Mouse (Mus musculus): ENCODE measurements around the gene Grik4. TPM values are rescaled to one million over a fixed set of nuclear protein-coding genes. Genes with fewer than 3 reads are reported as not detected.

Grik4 gene
- polyA plus RNA-seq, 1 experiment from 2014 or later, result 1.9 TPM

- Histone ChIP-seq H3K27ac (no peak overlapping the region), H3K36me3 (no peaks in the 10 kb centered on the region), H3K9me3 (no peaks in the 10 kb centered on the region), H3K4me1 (peaks cover 21% of the 10 kb centered on the region; the same call in 1 of the 2 replicates), H3K27me3 (ENCODE audit: insufficient read depth, poor library complexity, severe bottlenecking) (peaks cover 23% of the 10 kb centered on the region), H3K4me3 (no peak overlapping the region)
- DNase-seq (ENCODE audit: low spot score), result no peak
- whole genome bisulfite sequencing, result 81% methylated on average over 7 of the region's 7 CpGs
Observed at GRCm38 (mm10) chr9:42800138-42800537, 144.2 kb downstream of the Grik4 start.

- Histone ChIP-seq H3K27me3 (ENCODE audit: insufficient read depth, poor library complexity, severe bottlenecking) (peaks cover 18% of the 10 kb centered on the region), H3K36me3 (no peaks in the 10 kb centered on the region), H3K4me3 (no peak overlapping the region), H3K9me3 (no peaks in the 10 kb centered on the region), H3K4me1 (peaks cover 21% of the 10 kb centered on the region; the same call in 1 of the 2 replicates), H3K27ac (no peak overlapping the region)
- DNase-seq (ENCODE audit: low spot score), result no peak
- WGBS, result 73% methylated on average over 5 of the region's 5 CpGs
Observed at GRCm38 (mm10) chr9:42799694-42800093, 144.6 kb downstream of the Grik4 start.

- DNase-seq (ENCODE audit: low spot score), result no peak
- WGBS, result 60% methylated on average over 5 of the region's 5 CpGs
- Histone ChIP-seq H3K4me1 (peaks cover 21% of the 10 kb centered on the region; the same call in 1 of the 2 replicates), H3K27me3 (ENCODE audit: insufficient read depth, poor library complexity, severe bottlenecking) (peaks cover 17% of the 10 kb centered on the region), H3K27ac (no peak overlapping the region), H3K36me3 (no peaks in the 10 kb centered on the region), H3K4me3 (no peak overlapping the region), H3K9me3 (no peaks in the 10 kb centered on the region)
Observed at GRCm38 (mm10) chr9:42799242-42799641, 145.1 kb downstream of the Grik4 start.

- Histone ChIP-seq H3K4me3 (no peak overlapping the region), H3K4me1 (peaks cover 21% of the 10 kb centered on the region; the same call in 1 of the 2 replicates), H3K27me3 (ENCODE audit: insufficient read depth, poor library complexity, severe bottlenecking) (peaks cover 22% of the 10 kb centered on the region), H3K9me3 (no peaks in the 10 kb centered on the region), H3K36me3 (no peaks in the 10 kb centered on the region), H3K27ac (no peak overlapping the region)
- peak; percentile 64 for DNase-seq (ENCODE audit: low spot score)
- WGBS, result 73% methylated on average over 4 of the region's 4 CpGs
Observed at GRCm38 (mm10) chr9:42798280-42798679, 146.0 kb downstream of the Grik4 start.

GRCm38 (mm10) chr9:42797276-42797675 lies 147.0 kb downstream of the Grik4 start:
- Histone ChIP-seq H3K27ac (no peak overlapping the region), H3K9me3 (no peaks in the 10 kb centered on the region), H3K4me3 (no peak overlapping the region), H3K4me1 (peaks cover 24% of the 10 kb centered on the region; the same call in 1 of the 2 replicates), H3K27me3 (ENCODE audit: insufficient read depth, poor library complexity, severe bottlenecking) (peaks cover 32% of the 10 kb centered on the region), H3K36me3 (no peaks in the 10 kb centered on the region)
- DNase-seq (ENCODE audit: low spot score), result no peak
- 72% methylated on average over 8 of the region's 8 CpGs for WGBS

- WGBS, result 36% methylated on average over 8 of the region's 8 CpGs
- no peak overlapping the region for H3K4me3 ChIP-seq
- H3K9me3 ChIP-seq, result no peaks in the 10 kb centered on the region
- no peaks in the 10 kb centered on the region for H3K36me3 ChIP-seq
- no peak overlapping the region for H3K27ac ChIP-seq
- peaks cover 18% of the 10 kb centered on the region; the same call in 1 of the 2 replicates for H3K4me1 ChIP-seq
- DNase-seq (ENCODE audit: low spot score), result peak; percentile 68
- peaks cover 43% of the 10 kb centered on the region for H3K27me3 ChIP-seq (ENCODE audit: insufficient read depth, poor library complexity, severe bottlenecking)
Observed at GRCm38 (mm10) chr9:42795881-42796280, 148.4 kb downstream of the Grik4 start.

- no peak overlapping the region for H3K4me3 ChIP-seq
- H3K9me3 ChIP-seq, result no peaks in the 10 kb centered on the region
- no peaks in the 10 kb centered on the region for H3K36me3 ChIP-seq
- H3K27me3 ChIP-seq (ENCODE audit: insufficient read depth, poor library complexity, severe bottlenecking), result peaks cover 50% of the 10 kb centered on the region
- WGBS, result 84% methylated on average over 4 of the region's 4 CpGs
- peaks cover 15% of the 10 kb centered on the region for H3K4me1 ChIP-seq
- DNase-seq (ENCODE audit: low spot score), result peak; percentile 56
- no peak overlapping the region for H3K27ac ChIP-seq
Observed at GRCm38 (mm10) chr9:42794006-42794405, 150.3 kb downstream of the Grik4 start.

- no peaks in the 10 kb centered on the region for H3K9me3 ChIP-seq
- no peak overlapping the region for H3K4me3 ChIP-seq
- peak; percentile 62 for DNase-seq (ENCODE audit: low spot score)
- H3K27ac ChIP-seq, result no peak overlapping the region
- peaks cover 48% of the 10 kb centered on the region for H3K27me3 ChIP-seq (ENCODE audit: insufficient read depth, poor library complexity, severe bottlenecking)
- 68% methylated on average over 8 of the region's 8 CpGs for WGBS
- H3K36me3 ChIP-seq, result no peaks in the 10 kb centered on the region
- H3K4me1 ChIP-seq, result peaks cover 15% of the 10 kb centered on the region
Observed at GRCm38 (mm10) chr9:42793581-42793980, 150.7 kb downstream of the Grik4 start.

- Histone ChIP-seq H3K27ac (no peak overlapping the region), H3K4me1 (peaks cover 15% of the 10 kb centered on the region), H3K27me3 (ENCODE audit: insufficient read depth, poor library complexity, severe bottlenecking) (peaks cover 51% of the 10 kb centered on the region), H3K9me3 (no peaks in the 10 kb centered on the region), H3K36me3 (no peaks in the 10 kb centered on the region), H3K4me3 (no peak overlapping the region)
- WGBS, result 61% methylated on average over 5 of the region's 5 CpGs
- no peak for DNase-seq (ENCODE audit: low spot score)
Observed at GRCm38 (mm10) chr9:42792381-42792780, 151.9 kb downstream of the Grik4 start.

GRCm38 (mm10) chr9:42791779-42792178 lies 152.5 kb downstream of the Grik4 start:
- DNase-seq (ENCODE audit: low spot score), result no peak
- H3K27ac ChIP-seq, result no peak overlapping the region
- no peaks in the 10 kb centered on the region for H3K9me3 ChIP-seq
- no peak overlapping the region for H3K4me3 ChIP-seq
- 72% methylated on average over 12 of the region's 12 CpGs for WGBS
- peaks cover 15% of the 10 kb centered on the region for H3K4me1 ChIP-seq
- H3K27me3 ChIP-seq (ENCODE audit: insufficient read depth, poor library complexity, severe bottlenecking), result peaks cover 51% of the 10 kb centered on the region
- H3K36me3 ChIP-seq, result no peaks in the 10 kb centered on the region

- Histone ChIP-seq H3K27ac (no peak overlapping the region), H3K27me3 (ENCODE audit: insufficient read depth, poor library complexity, severe bottlenecking) (peaks cover 51% of the 10 kb centered on the region), H3K4me3 (no peak overlapping the region), H3K4me1 (peaks cover 15% of the 10 kb centered on the region), H3K36me3 (no peaks in the 10 kb centered on the region), H3K9me3 (no peaks in the 10 kb centered on the region)
- peak; percentile 71 for DNase-seq (ENCODE audit: low spot score)
- WGBS, result 70% methylated on average over 4 of the region's 4 CpGs
Observed at GRCm38 (mm10) chr9:42791346-42791745, 152.9 kb downstream of the Grik4 start.

- no peak for DNase-seq (ENCODE audit: low spot score)
- Histone ChIP-seq H3K4me3 (no peak overlapping the region), H3K36me3 (no peaks in the 10 kb centered on the region), H3K4me1 (peaks cover 9% of the 10 kb centered on the region), H3K27me3 (ENCODE audit: insufficient read depth, poor library complexity, severe bottlenecking) (peaks cover 43% of the 10 kb centered on the region), H3K9me3 (no peaks in the 10 kb centered on the region), H3K27ac (no peak overlapping the region)
- WGBS, result 22% methylated on average over 8 of the region's 8 CpGs
Observed at GRCm38 (mm10) chr9:42788471-42788870, 155.8 kb downstream of the Grik4 start.

GRCm38 (mm10) chr9:42786882-42787281 lies 157.4 kb downstream of the Grik4 start:
- no peaks in the 10 kb centered on the region for H3K9me3 ChIP-seq
- H3K27ac ChIP-seq, result no peak overlapping the region
- DNase-seq (ENCODE audit: low spot score), result no peak
- 78% methylated on average over 5 of the region's 5 CpGs for WGBS
- peaks cover 27% of the 10 kb centered on the region for H3K27me3 ChIP-seq (ENCODE audit: insufficient read depth, poor library complexity, severe bottlenecking)
- peaks cover 6% of the 10 kb centered on the region for H3K4me1 ChIP-seq
- H3K4me3 ChIP-seq, result no peak overlapping the region
- H3K36me3 ChIP-seq, result no peaks in the 10 kb centered on the region

- 78% methylated on average over 2 of the region's 2 CpGs for WGBS
- no peaks in the 10 kb centered on the region for H3K9me3 ChIP-seq
- H3K36me3 ChIP-seq, result no peaks in the 10 kb centered on the region
- peaks cover 6% of the 10 kb centered on the region for H3K4me1 ChIP-seq
- H3K27ac ChIP-seq, result no peak overlapping the region
- H3K4me3 ChIP-seq, result no peak overlapping the region
- H3K27me3 ChIP-seq (ENCODE audit: insufficient read depth, poor library complexity, severe bottlenecking), result peaks cover 23% of the 10 kb centered on the region
- DNase-seq (ENCODE audit: low spot score), result no peak
Observed at GRCm38 (mm10) chr9:42786286-42786685, 158.0 kb downstream of the Grik4 start.

Data from heart, embryonic 10.5 days (tissue).